Mouse (Mus musculus) megakaryocyte, adult 5-6 weeks (primary cell): ENCODE measurements around the gene Eef1a1. TPM values are rescaled to one million over a fixed set of nuclear protein-coding genes. Genes with fewer than 3 reads are reported as not detected.

ENCODE experiments used
- ATAC-seq: 2 replicates; pipeline ENCODE4 v1.8.0; 2016; ENCODE audit warnings: mild to moderate bottlenecking, inconsistent platforms; ENCODE audit not compliant: poor library complexity, severe bottlenecking
- total RNA-seq, 2 experiments: library from RNA; stranded (forward) in 1 of 2; stranded (reverse) in 1 of 2; fragments of 153-499, 151-499 nt in 1 of 2; fragments of 221-1000, 200-1000 nt in 1 of 2; gene quantifications; 2 replicates each; pipeline versions ENCODE4 v1.2.3 to v1.2.4; 2015 to 2017

Eef1a1 gene
- total RNA-seq, 2 experiments from 2014 or later = 9,740 to 12,645 TPM

GRCm38 (mm10) chr9:78429551-78429950, 59.4 kb downstream of the Eef1a1 start:
- ATAC-seq = no peak

- peak; percentile 4; the same call in 1 of the 2 replicates for ATAC-seq
Measured at GRCm38 (mm10) chr9:78428870-78429432, 60.0 kb downstream of the Eef1a1 start.

Other genes starting within 250 kb of the Eef1a1 start
- not detected in 2 replicates for gene Gm3776, start 232.0 kb downstream of the Eef1a1 start, total RNA-seq (2015)
- gene Gm3776, start 232.0 kb downstream of the Eef1a1 start, total RNA-seq (2017) = not detected in 2 replicates
- not detected in 2 replicates for gene Gm10639, start 199.2 kb downstream of the Eef1a1 start, total RNA-seq (2015)
- gene Gm10639, start 199.2 kb downstream of the Eef1a1 start, total RNA-seq (2017) = not detected in 2 replicates
- not detected in 2 replicates for gene Omt2a, start 174.4 kb downstream of the Eef1a1 start, total RNA-seq (2015)
- gene Omt2a, start 174.4 kb downstream of the Eef1a1 start, total RNA-seq (2017) = not detected in 2 replicates
- gene Omt2b, start 161.6 kb downstream of the Eef1a1 start, total RNA-seq (2015) = not detected in 2 replicates
- gene Omt2b, start 161.6 kb downstream of the Eef1a1 start, total RNA-seq (2017) = not detected in 2 replicates
- gene Gsta2, start 133.4 kb downstream of the Eef1a1 start, total RNA-seq (2015) = not detected in 2 replicates
- not detected in 2 replicates for gene Gsta2, start 133.4 kb downstream of the Eef1a1 start, total RNA-seq (2017)
- gene Dppa5a, start 121.0 kb downstream of the Eef1a1 start, total RNA-seq (2015) = not detected in 2 replicates
- gene Dppa5a, start 121.0 kb downstream of the Eef1a1 start, total RNA-seq (2017) = not detected in 2 replicates
- not detected in 2 replicates for gene Ooep, start 110.4 kb downstream of the Eef1a1 start, total RNA-seq (2015)
- gene Ooep, start 110.4 kb downstream of the Eef1a1 start, total RNA-seq (2017) = not detected in 2 replicates
- gene Ddx43, start 93.4 kb downstream of the Eef1a1 start, total RNA-seq (2015) = 0.39 TPM in 1 of 2 replicates, not detected in the other
- gene Ddx43, start 93.4 kb downstream of the Eef1a1 start, total RNA-seq (2017) = 0.08 TPM in 1 of 2 replicates, not detected in the other
- gene Cgas, start 45.9 kb downstream of the Eef1a1 start, total RNA-seq (2015) = 18.4 and 21.4 TPM in 2 replicates
- 12.1 and 14.5 TPM in 2 replicates for gene Cgas, start 45.9 kb downstream of the Eef1a1 start, total RNA-seq (2017)
- gene Mto1, start 40.9 kb downstream of the Eef1a1 start, total RNA-seq (2015) = 21.1 and 22.3 TPM in 2 replicates
- 26.4 and 28.9 TPM in 2 replicates for gene Mto1, start 40.9 kb downstream of the Eef1a1 start, total RNA-seq (2017)
- not detected in 2 replicates for gene Gm17324, start 40.4 kb downstream of the Eef1a1 start, total RNA-seq (2015)
- gene Gm17324, start 40.4 kb downstream of the Eef1a1 start, total RNA-seq (2017) = not detected in 2 replicates
- gene Slc17a5, start 98.9 kb upstream of the Eef1a1 start, total RNA-seq (2015) = 8.8 and 10.2 TPM in 2 replicates
- 5.6 and 8.0 TPM in 2 replicates for gene Slc17a5, start 98.9 kb upstream of the Eef1a1 start, total RNA-seq (2017)
- 2.0 and 3.2 TPM in 2 replicates for gene Cd109, start 126.4 kb upstream of the Eef1a1 start, total RNA-seq (2015)
- 2.2 and 2.5 TPM in 2 replicates for gene Cd109, start 126.4 kb upstream of the Eef1a1 start, total RNA-seq (2017)